Mouse (Mus musculus) layer of hippocampus, adult 11-12 months (tissue): Measurements from ENCODE around the gene 2010300C02Rik.
"Not testable (repeated sequence)": the region's sequence is repeated elsewhere in the genome, so short reads cannot be mapped to it uniquely, and the experiment has no call there.

Experiments
- DNase-seq: peaks from one replicate; pipeline ENCODE4 v3.0.0; 2022; ENCODE audit warnings: low spot score

2010300C02Rik gene

GRCm38 (mm10) chr1:37719761-37720640 is at the start of gene 2010300C02Rik:
2010300C02Rik (minus strand) TSS chr1:37720085.
- peak; percentile 78 for DNase-seq

GRCm38 (mm10) chr1:37759407-37759806 is 39.5 kb upstream of the 2010300C02Rik start:
- DNase-seq = peak; percentile 22

- no peak for DNase-seq
Measured at GRCm38 (mm10) chr1:37744650-37745259, 24.9 kb upstream of the 2010300C02Rik start.

- DNase-seq = no peak
Measured at GRCm38 (mm10) chr1:37742602-37743270, 22.9 kb upstream of the 2010300C02Rik start.

GRCm38 (mm10) chr1:37742126-37742525 is 22.2 kb upstream of the 2010300C02Rik start:
- DNase-seq = no peak

- no peak for DNase-seq
Measured at GRCm38 (mm10) chr1:37740161-37740802, 20.4 kb upstream of the 2010300C02Rik start.

- no peak for DNase-seq
Measured at GRCm38 (mm10) chr1:37738895-37739294, 19.0 kb upstream of the 2010300C02Rik start.

GRCm38 (mm10) chr1:37737045-37737444 is 17.2 kb upstream of the 2010300C02Rik start:
- no peak for DNase-seq

- no peak for DNase-seq
Measured at GRCm38 (mm10) chr1:37735932-37736331, 16.0 kb upstream of the 2010300C02Rik start.

- no peak for DNase-seq
Measured at GRCm38 (mm10) chr1:37734841-37735240, 15.0 kb upstream of the 2010300C02Rik start.

- no peak for DNase-seq
Measured at GRCm38 (mm10) chr1:37729353-37729752, 9.5 kb upstream of the 2010300C02Rik start.

- DNase-seq = no peak
Measured at GRCm38 (mm10) chr1:37728053-37728452, 8.2 kb upstream of the 2010300C02Rik start.

GRCm38 (mm10) chr1:37727186-37727585 is 7.3 kb upstream of the 2010300C02Rik start:
- DNase-seq = peak; percentile 53

- peak; percentile 59 for DNase-seq
Measured at GRCm38 (mm10) chr1:37726426-37726825, 6.5 kb upstream of the 2010300C02Rik start.

- DNase-seq = peak; percentile 72
Measured at GRCm38 (mm10) chr1:37725880-37726279, 6.0 kb upstream of the 2010300C02Rik start.

GRCm38 (mm10) chr1:37721092-37721491 is 1.2 kb upstream of the 2010300C02Rik start:
- no peak for DNase-seq

GRCm38 (mm10) chr1:37719030-37719723 is 708 bp downstream of the 2010300C02Rik start:
- no peak for DNase-seq

GRCm38 (mm10) chr1:37718516-37718915 is 1.4 kb downstream of the 2010300C02Rik start:
- no peak for DNase-seq

- no peak for DNase-seq
Measured at GRCm38 (mm10) chr1:37717415-37718195, 2.3 kb downstream of the 2010300C02Rik start.

- not testable (repeated sequence) for DNase-seq
Measured at GRCm38 (mm10) chr1:37712357-37712737, 7.5 kb downstream of the 2010300C02Rik start.
